Mouse (Mus musculus) CH12F3 (cell line): Measurements from ENCODE around the gene Slc29a2.

Source experiments
- in situ Hi-C: fragments of 300-500 bp; cut with MboI; formaldehyde crosslinking; loops from 2 replicates; pipeline ENCODE4 v1.14.3; 2020; ENCODE audit warnings: low sequenced_read_pairs

Gene Slc29a2

DNA sequence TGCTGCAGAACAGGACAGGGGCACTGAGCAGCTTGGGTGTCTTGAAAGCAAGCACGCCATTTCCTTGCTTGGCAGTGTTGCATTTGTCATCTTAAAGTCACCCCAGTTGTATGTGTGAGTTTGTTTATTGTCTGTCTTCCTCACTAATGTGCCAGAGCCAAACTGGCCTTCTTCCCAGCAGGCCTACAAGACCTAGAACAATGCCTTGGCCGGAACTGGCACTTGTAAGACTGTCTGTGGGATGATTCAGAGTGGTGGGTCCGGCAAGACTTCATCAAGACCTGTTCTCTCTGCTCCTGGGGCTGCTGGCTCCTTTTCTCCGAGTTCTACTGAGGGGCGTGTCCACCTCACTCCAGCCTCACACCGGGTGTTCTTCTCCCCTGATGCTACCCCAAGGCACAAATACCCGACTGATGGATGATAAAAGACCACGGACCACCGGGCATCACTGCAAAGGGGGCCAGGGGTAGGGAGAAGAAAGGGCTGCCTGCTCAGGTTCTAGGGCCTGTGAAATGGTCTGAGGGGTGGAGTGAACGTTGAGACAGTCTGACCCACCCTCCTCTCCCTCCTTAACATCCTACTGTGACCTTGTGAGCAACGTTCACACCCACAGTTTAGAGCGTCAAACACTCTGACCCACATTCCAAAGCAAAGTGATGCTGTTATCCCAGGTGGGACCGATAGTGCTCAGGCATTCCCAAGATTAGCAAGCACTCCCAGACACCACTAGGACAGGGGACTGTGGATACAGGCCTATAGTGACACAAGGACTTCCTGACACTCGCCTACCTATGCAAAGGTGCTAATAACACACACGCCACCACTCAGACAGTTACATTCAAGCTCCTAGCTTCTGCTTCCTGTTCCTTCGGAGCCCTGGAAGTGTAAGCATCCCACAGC is 34.5 kb downstream of the Slc29a2 start:
- in situ Hi-C loops: no loop called here

DNA sequence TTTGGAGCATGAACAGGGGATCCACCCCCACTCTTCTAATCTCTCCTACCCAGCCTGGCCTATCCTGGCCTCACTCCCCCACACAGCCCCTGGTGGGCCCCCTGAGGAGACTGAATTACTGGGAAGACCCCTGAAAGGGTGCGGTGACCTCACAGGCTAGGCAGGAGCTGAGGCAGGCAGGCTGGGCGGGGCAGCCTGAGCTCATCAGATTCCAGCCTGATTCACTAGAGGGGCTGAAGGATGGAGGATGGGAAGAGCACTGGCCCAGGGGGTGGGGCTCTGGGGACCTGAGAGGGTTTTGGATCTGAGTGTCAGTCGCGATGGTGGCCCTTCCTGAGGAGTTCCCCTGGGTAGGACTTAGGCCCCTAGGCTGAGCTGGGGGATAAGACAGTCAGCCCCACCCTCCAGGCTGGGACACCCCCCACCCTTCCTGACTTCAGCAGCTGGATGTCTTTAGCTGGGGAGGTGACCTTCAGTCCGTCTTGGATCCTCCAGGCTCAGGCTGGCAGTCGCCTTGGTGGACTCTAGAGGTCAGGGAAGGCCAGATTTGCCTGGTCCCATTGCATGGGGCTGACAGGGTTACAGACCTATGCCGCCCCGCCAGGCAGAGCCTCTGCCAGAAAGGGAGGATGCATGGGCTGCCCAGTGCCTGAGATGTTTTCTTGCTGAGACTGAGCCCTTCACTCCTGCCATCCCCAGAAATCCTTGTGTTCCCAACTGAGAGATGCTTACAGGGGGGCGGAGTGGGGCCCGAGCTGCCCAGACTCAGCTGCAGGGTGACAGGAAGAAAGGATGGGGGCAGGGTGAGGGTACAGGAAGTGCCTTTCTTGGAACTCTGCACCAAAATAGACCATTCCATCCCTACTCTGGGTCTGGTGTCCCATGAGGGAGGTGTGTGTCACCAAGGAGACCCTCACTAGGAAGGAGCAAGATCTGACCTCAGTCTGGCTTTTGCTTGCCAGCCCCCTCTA is 35.4 kb downstream of the Slc29a2 start:
- in situ Hi-C loops: no loop called here

DNA sequence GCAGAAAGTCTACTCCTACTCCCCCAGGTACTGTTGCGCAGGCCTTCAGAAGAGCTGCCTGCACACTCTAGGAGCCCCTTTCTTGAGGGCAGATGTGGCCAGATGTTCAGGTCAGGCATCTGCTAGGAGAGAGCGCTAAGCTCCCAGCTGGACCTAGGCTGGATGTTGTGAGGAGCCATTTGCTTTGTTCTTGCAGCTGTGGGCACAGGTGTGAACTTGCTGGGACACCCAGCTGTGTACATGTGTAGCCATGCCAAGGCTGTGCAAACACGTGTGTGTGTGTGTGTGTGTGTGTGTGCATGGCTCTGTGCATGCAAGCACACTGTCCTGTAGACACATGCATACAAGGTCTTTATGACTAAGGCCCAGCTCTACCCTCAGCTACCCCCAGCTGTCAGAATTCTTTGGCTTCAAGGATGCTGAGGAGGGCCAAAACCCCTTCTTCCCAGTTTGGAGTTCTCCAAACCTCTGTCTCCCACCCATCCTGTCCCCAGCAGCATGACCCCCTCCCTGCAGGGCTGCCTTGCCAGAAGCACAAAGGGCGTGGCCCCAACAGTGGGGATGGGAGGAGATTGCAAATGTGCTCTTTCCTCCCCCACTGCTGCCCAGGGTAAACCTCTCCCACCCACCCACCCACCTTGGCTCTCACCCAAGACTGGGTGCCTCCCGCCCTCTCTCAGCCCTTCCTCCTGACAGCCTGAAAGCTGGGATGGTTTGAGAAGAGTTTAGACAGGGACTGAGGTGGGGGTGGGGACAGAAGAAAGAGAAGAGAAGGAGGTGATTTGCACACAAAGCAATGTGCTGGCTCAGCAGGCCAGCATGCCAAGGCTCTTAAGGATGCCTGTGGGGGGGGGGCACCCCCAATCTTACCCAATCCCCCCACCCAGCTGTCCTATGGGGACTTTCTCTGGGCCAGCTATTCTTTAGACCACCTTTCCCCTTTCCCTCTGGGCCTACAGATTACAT is 37.0 kb downstream of the Slc29a2 start:
- in situ Hi-C loops: no loop called here

DNA sequence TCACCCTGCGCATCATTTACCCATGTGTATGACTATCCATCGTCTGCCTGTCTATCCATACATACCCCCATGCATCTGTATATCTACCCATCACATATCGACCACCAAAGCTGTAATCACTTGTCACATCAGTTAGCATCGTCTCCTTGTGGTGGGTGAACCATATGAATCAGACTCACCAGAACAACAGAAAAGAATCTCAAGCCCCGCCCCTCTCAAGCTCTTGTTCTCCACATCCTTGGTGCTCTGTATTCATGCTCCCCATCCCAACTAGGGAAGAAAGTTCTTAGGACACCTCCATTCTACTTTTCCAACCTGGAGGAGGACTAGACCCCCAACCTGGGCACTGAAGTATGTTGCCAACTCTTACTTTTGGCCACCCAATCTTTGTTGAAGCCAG is 38.4 kb downstream of the Slc29a2 start:
- in situ Hi-C loops: no loop called here

DNA sequence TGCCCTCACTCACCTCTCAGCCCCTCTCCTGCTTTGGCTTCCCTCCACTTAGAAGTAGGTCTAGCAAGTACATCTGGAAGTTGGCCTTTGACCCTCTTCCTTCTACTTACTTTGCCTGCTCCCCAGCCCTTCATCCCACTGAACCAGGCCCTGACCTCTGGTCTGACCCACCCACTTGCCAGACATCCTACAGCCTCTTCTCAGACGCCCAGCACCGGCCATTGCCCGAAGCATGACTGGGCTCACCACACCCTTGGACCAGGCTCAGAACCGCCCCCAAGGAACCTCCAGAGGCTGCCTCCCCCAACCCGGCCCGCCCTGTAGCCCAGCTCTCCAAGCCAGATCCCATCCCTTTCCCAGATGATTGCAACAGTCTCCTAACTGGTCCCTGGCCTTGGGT is 38.8 kb downstream of the Slc29a2 start:
- in situ Hi-C loops: no loop called here

DNA sequence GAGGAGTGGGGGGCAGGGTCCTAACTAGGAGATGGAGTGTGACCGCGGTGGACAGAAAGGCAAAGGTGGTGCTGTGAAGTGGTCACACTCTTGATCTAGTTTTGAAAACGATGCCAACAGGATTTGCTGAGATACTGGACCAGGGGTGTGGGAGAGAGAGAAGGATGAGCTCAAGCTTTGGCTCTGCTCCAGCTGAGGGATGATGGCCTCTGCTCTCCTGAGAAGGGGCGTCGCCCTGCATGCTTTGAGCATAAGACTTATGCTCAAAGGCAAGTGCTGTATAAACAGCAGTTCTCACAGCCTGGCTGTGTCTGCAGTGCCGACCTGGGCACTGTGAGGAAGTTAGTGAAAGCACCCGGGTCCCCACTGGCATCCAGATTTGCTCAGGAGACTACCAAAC is 41.4 kb downstream of the Slc29a2 start:
- in situ Hi-C loops: no loop called here

DNA sequence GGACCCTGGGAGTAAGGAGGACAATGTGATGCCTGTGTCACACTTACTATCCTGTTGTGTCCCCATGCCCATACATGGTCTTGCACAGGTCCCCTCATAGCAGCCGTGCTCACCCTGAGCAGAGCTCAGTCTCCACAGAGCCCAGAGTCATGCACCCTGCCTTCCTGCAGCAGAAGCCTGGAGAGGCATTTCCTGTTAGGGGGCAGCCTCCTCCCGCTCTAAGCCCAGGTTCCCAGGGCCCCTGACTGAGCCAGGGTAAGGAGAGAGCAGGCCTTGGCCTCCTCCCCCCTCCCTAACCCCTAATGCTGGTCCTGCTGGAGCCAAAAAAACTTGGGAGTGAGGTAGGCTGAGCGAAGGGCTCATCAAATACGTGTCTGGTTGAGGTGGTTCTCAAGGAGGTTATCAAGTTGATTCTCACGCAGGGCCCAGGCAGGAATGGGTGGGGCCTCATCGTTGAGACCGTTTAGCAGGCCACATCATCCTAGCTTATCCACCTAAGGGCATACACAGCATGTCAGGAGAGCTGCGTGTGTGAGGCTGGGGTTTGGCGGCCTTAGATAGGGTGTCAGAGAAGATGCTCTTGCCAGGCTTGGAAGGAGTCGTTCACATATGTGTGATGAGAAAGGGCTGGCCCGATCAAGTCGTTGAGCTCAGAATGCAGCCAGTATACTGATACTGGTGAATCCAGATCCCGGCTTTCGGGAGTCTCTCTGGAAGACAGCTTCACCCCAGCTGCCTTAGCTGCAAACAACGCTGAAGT is 43.6 kb downstream of the Slc29a2 start:
- in situ Hi-C loops: no loop called here

DNA sequence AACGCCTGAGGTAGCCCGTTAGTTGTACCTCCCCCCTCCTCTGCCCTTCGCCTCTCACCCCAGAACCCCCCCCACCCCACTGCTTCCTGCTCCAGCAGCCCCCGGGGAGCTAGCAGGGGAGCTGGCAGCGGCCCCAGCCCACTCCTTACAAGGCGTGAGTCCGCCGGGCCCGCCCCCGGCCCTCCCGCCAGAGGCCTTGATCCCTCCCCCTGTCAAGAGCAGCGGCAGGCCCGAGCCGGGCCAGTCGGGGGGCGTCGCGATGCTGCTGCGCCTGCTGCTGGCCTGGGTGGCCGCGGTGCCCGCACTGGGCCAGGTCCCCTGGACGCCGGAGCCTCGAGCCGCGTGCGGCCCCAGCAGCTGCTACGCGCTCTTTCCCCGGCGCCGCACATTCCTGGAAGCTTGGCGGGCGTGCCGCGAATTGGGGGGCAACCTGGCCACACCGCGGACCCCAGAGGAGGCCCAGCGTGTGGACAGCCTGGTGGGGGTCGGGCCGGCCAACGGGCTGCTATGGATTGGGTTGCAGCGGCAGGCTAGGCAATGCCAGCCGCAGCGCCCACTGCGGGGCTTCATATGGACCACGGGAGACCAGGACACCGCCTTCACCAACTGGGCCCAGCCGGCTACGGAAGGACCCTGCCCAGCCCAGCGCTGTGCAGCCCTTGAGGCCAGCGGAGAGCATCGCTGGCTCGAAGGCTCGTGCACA is 44.4 kb downstream of the Slc29a2 start, which contains the start of gene Cd248:
Cd248 (plus strand) TSS at position 212 of the 703 bp plus-strand sequence.
- in situ Hi-C loops: no loop called here

DNA sequence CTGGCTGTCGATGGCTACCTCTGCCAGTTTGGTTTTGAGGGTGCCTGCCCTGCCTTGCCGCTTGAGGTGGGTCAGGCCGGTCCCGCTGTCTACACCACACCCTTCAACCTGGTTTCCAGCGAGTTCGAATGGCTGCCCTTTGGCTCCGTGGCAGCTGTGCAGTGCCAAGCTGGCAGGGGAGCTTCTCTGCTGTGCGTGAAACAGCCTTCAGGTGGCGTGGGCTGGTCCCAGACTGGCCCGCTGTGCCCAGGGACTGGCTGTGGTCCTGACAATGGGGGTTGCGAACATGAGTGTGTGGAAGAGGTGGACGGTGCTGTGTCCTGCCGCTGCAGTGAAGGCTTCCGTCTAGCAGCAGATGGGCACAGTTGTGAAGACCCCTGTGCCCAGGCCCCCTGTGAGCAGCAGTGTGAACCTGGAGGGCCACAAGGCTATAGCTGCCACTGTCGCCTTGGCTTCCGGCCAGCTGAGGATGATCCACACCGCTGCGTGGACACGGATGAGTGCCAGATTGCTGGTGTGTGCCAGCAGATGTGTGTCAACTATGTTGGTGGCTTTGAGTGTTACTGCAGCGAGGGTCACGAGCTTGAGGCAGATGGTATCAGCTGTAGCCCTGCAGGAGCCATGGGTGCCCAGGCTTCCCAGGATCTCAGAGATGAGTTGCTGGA is 45.0 kb downstream of the Slc29a2 start:
- in situ Hi-C loops: no loop called here

DNA sequence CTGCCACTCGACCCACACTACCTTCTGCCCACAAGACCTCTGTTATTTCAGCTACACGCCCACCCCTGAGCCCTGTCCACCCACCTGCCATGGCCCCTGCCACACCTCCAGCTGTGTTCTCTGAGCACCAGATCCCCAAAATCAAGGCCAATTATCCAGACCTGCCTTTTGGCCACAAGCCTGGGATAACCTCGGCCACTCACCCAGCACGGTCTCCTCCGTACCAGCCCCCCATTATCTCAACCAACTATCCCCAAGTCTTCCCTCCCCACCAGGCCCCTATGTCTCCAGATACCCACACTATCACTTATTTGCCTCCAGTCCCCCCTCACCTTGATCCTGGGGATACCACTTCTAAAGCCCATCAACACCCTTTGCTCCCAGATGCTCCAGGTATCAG is 45.8 kb downstream of the Slc29a2 start:
- in situ Hi-C loops: no loop called here

DNA sequence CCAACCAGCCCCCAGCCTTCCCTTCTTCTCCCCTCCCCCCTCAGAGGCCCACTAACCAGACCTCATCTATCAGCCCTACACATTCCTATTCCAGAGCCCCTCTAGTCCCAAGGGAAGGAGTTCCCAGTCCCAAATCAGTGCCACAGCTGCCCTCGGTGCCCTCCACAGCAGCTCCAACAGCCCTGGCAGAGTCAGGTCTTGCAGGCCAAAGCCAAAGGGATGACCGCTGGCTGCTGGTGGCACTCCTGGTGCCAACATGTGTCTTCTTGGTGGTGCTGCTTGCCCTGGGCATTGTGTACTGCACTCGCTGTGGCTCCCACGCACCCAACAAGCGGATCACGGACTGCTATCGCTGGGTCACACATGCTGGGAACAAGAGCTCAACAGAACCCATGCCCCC is 46.3 kb downstream of the Slc29a2 start:
- in situ Hi-C loops: no loop called here

DNA sequence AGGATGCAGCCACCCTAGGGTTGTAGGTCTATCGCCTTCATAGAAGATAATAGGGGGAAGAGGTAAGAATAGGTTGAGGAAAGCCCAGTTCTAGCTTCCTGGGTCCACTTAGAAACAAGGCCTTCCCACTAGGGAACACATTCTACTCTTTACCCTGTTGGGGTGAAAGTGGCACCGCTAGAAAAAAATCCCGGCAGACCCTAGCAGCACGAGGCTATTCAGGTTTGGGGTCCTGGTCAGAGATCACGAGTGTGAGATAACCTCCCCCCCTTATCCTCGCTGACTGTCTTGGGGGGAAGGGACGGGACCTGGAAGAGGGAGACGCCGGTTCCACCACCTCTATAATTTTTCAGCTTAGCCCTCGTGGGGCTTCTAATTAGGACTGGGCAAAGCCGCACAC is 47.4 kb downstream of the Slc29a2 start:
- in situ Hi-C loops: no loop called here

DNA sequence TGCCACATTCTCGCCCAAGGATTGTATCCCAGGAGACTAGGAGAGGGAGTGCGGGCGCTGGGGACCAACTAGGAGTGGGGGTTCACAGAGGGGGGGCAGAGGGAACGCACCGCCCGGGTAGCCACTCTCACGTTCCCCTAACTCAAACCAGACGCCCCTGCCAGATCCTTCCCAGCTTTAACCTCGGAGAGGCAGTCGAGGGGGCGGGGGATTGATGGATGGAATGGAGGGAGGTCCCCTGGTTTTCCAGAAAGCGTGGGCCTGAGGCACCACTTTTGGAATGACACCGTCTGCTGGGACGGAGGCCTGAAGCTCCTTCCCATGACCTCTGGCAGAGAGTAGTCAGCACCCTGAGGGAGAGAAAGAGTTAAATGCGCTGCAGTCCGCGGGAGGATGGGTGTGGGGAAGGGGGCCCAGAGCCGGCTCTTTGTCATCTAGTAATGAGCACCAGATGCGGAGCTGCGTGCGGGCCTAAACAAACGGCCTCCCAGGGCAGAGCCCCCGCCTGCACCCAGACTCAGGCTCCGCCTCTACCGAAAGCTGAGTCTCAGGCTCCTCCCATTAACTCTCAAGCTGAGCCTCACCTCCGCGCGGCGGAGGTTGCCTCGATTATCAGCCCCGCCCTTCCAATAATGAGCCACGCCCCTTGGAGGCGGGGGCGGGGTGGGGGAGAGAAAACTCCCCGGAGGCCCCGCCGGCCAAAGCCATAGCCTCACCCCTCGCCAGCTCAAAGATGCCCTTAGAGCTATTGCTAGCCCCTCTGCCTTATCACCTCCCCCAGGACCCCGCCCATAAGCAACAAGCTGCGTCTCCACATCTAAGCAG is 48.1 kb downstream of the Slc29a2 start:
- in situ Hi-C loops: no loop called here

DNA sequence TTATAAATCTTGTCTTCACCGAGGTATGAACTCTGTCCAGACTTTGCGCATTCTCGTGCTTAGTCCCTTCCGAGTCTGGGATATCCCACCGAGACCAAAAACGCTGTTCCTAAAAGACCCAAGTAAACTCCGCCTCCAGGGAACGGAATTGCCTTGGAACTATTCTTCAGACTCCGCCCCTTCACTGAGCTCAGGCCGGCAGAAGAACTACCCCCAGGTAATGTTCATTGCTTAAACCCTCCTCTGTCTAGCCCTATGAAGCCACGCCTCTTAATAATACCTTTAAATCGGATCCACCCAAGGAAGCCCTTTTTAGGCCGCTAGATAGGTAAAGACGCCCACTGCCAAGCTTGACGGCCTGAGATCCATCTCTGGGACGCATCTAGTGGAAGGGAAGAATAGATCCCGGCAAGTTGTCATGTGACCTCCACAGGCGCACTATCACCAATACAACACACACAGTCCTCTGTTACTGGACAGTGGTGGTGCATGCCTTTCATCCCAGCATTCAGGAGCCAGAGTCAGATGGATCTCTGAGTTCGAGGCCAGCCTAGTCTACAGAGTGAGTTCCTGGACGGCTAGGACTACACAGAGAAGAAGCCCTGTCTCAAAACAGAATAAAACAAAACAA is 48.8 kb downstream of the Slc29a2 start:
- in situ Hi-C loops: no loop called here

DNA sequence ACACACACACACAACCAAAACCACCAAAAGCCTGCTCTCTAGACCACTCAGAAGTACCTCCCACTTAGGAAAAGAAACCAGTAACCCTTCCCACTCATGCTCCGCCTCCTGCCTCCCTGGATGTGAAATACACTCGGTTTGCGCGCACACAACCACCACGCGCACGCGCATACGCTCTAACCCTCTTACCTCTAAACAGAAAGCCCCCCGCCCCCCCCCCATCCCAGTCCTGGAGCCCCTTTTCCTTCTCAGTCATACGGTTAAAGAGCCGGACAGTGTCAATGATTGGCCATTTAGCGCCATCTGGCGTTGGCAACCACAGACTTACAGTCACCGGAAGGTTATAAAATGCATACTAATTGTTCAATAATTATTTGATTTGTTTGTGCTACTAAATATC is 49.4 kb downstream of the Slc29a2 start:
- in situ Hi-C loops: no loop called here

DNA sequence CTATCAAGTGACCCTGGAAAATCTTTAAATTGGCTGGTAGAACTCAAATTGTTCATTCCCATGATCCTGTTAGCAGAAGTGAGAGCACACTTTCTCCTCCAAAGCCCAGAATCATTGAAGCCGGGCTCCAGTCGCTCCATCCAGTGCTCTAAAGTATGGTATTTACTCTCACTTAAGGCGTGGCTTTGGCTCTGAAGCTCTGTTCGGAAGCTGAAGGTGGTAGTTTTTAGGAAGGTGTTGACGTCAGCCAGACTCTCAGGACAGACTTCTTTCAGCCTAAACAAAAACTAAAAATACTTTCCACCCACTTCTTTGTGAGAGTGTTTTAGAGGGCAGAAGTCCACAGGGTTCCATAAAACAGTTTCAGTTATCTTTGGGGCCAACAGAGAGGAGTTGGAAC is 49.9 kb downstream of the Slc29a2 start:
- in situ Hi-C loops: no loop called here

DNA sequence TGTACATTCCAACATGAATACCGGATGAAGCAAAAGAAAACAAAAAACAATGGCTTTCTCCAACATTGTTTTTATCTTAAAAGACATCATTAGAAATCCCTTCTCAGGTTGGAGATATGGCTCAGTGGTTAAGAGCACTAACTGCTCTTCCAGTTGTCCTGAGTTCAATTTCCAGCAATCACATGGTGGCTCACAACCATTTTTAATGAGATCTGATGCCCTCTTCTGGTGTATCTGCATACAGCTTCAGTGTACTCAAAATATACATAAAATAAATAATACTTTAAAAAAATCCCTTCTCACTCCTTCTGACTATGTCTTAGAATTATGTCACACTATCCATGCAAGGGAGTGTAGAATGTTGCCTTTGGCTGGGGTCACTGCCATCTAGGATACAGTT is 55.6 kb downstream of the Slc29a2 start:
- in situ Hi-C loops: no loop called here
